Mouse (Mus musculus) naive thymus-derived CD4-positive, alpha-beta T cell, adult 2 months (primary cell): ENCODE results near the gene Tymp.

ENCODE experiments used
- DNase-seq: peaks from one replicate; pipeline ENCODE4 v3.0.0-alpha.2; 2011; ENCODE audit warnings: low read depth

Gene Tymp

GRCm38 (mm10) chr15:89376957-89377356, at the start of gene Tymp:
TSS of gene Tymp (minus strand) at chr15:89377039.
- DNase-seq: no peak

GRCm38 (mm10) chr15:89425711-89426121, 48.9 kb upstream of the Tymp start, which contains the start of gene Cpt1b:
TSS of gene Cpt1b (minus strand) at chr15:89425863.
- DNase-seq: no peak

- no peak for DNase-seq
These were observed 47.8 kb upstream of the Tymp start for GRCm38 (mm10) chr15:89424621-89425020.

- DNase-seq: no peak
These were observed 45.1 kb upstream of the Tymp start for GRCm38 (mm10) chr15:89421938-89422337.

- no peak for DNase-seq
These were observed 38.4 kb upstream of the Tymp start for GRCm38 (mm10) chr15:89415282-89415681.

- no peak for DNase-seq
These were observed 33.3 kb upstream of the Tymp start, which contains the start of gene Syce3 for GRCm38 (mm10) chr15:89410118-89410517. TSS of gene Syce3 (minus strand) at chr15:89410503.

GRCm38 (mm10) chr15:89406691-89407090, 29.9 kb upstream of the Tymp start:
- DNase-seq: no peak

GRCm38 (mm10) chr15:89404831-89405623, 28.2 kb upstream of the Tymp start:
- no peak for DNase-seq

GRCm38 (mm10) chr15:89402471-89402870, 25.6 kb upstream of the Tymp start:
- DNase-seq: no peak

GRCm38 (mm10) chr15:89399716-89400115, 22.9 kb upstream of the Tymp start:
- no peak for DNase-seq

- no peak for DNase-seq
These were observed 21.3 kb upstream of the Tymp start for GRCm38 (mm10) chr15:89398146-89398545.

- DNase-seq: no peak
These were observed 20.0 kb upstream of the Tymp start for GRCm38 (mm10) chr15:89396883-89397282.

- DNase-seq: no peak
These were observed 13.2 kb upstream of the Tymp start for GRCm38 (mm10) chr15:89390081-89390480.

- peak; percentile 50 for DNase-seq
These were observed 10.3 kb upstream of the Tymp start for GRCm38 (mm10) chr15:89387127-89387526.

- no peak for DNase-seq
These were observed 7.8 kb upstream of the Tymp start, which contains the start of gene Klhdc7b for GRCm38 (mm10) chr15:89384617-89385016. TSS of gene Klhdc7b (plus strand) at chr15:89384917.

- no peak for DNase-seq
These were observed 2.6 kb upstream of the Tymp start for GRCm38 (mm10) chr15:89379429-89379828.

GRCm38 (mm10) chr15:89378831-89379401, 2.1 kb upstream of the Tymp start, which contains the start of gene Odf3b:
TSS of gene Odf3b (minus strand) at chr15:89379282.
- peak; percentile 37 for DNase-seq

- peak; percentile 28 for DNase-seq
These were observed 1.3 kb upstream of the Tymp start for GRCm38 (mm10) chr15:89377938-89378828.

GRCm38 (mm10) chr15:89377362-89377761, 523 bp upstream of the Tymp start:
- no peak for DNase-seq

- no peak for DNase-seq
These were observed 799 bp downstream of the Tymp start for GRCm38 (mm10) chr15:89376040-89376439.

GRCm38 (mm10) chr15:89374801-89375534, 1.9 kb downstream of the Tymp start:
- DNase-seq: no peak

GRCm38 (mm10) chr15:89374340-89374739, 2.5 kb downstream of the Tymp start:
- DNase-seq: no peak
